Mouse (Mus musculus) bone marrow, adult 2 months (tissue): ENCODE measurements around the gene Pdgfc.

Experiments used
- CTCF ChIP-seq: fragments of 200-500 bp; IDR thresholded peaks from 2 replicates; pipeline ENCODE4 v1.5.1; 2011; ENCODE audit warnings: low read length, control low read depth; ENCODE audit not compliant: control insufficient read depth, insufficient read depth
- POLR2A ChIP-seq: fragments of 200-500 bp; IDR thresholded peaks from 2 replicates; pipeline ENCODE4 v1.6.1; 2011; ENCODE audit warnings: low read depth, mild to moderate bottlenecking, control low read depth, low read length, borderline replicate concordance; ENCODE audit not compliant: control insufficient read depth

GRCm38 (mm10) chr3:81025568-81026213, 10.5 kb upstream of the Pdgfc start:
- TF ChIP-seq CTCF (no peak), POLR2A (no peak)
